Mouse (Mus musculus) heart, adult 2 months (tissue): ENCODE results near the gene Rbbp5. TPM values are rescaled to one million over a fixed set of nuclear protein-coding genes. Genes with fewer than 3 reads are reported as not detected.

Source experiments
- DNase-seq, 2 experiments: peaks; one replicate each; pipeline ENCODE4 v3.0.0; 2021
- H3K27ac ChIP-seq: fragments of 200-600 bp; 2 replicates; pipeline ENCODE4 v1.8.1; 2022
- H3K27me3 ChIP-seq: fragments of 200-500 bp; 2 replicates; pipeline ENCODE4 v1.6.1; 2012; ENCODE audit warnings: mild to moderate bottlenecking, low read length, inconsistent platforms, mixed read lengths; ENCODE audit not compliant: control insufficient read depth, insufficient read depth
- H3K36me3 ChIP-seq: fragments of 200-500 bp; 2 replicates; pipeline ENCODE4 v1.6.1; 2012; ENCODE audit warnings: low read length, inconsistent platforms; ENCODE audit not compliant: control insufficient read depth, insufficient read depth
- H3K4me1 ChIP-seq: fragments of 200-500 bp; 2 replicates; pipeline ENCODE4 v1.6.1; 2011; ENCODE audit warnings: low read length; ENCODE audit not compliant: control insufficient read depth, insufficient read depth
- H3K4me3 ChIP-seq: fragments of 200-600 bp; 2 replicates; pipeline ENCODE4 v1.8.1; 2022
- H3K79me2 ChIP-seq: fragments of 200-500 bp; replicated peaks from 2 replicates; pipeline ENCODE4 v1.6.1; 2012; ENCODE audit warnings: mild to moderate bottlenecking, inconsistent platforms, low read length, moderate library complexity, mixed read lengths; ENCODE audit not compliant: control insufficient read depth, insufficient read depth
- H3K9ac ChIP-seq: fragments of 200-500 bp; 2 replicates; pipeline ENCODE4 v1.6.1; 2012; ENCODE audit warnings: low read depth, mild to moderate bottlenecking, control low read depth, inconsistent platforms, low read length, mixed read lengths
- CTCF ChIP-seq: fragments of 200-600 bp; IDR thresholded peaks from 2 replicates; pipeline ENCODE4 v1.8.1; 2022; ENCODE audit warnings: antibody characterized with exemption, mild to moderate bottlenecking, moderate library complexity
- EP300 ChIP-seq: fragments of 200-500 bp; IDR thresholded peaks from 2 replicates; pipeline ENCODE4 v1.6.1; 2011; ENCODE audit warnings: low read depth, low read length, control low read depth; ENCODE audit not compliant: insufficient read depth
- POLR2A ChIP-seq: fragments of 200-500 bp; IDR thresholded peaks from 2 replicates; pipeline ENCODE4 v1.6.1; 2011; ENCODE audit warnings: mild to moderate bottlenecking, low read depth, low read length, control low read depth; ENCODE audit not compliant: insufficient read depth
- WGBS: fragments of 180-500 bp; shearing (Covaris S2); methylation state at CpG from one replicate; pipeline ENCODE4 v1.1.7; 2018; 5-methylcytosine and 5-hydroxymethylcytosine counted together
- intact Hi-C: fragments of 180-260 bp; cut with DNase I; formaldehyde crosslinking; loops from one replicate; pipeline ENCODE4 v1.15.1; 2025
- polyA plus RNA-seq: library from polyadenylated mRNA; depleted of rRNA; stranded (reverse); fragments of >200 nt; gene quantifications from 2 replicates; pipeline ENCODE4 v1.2.3, GENCODE M21; 2012
- total RNA-seq, 2 experiments: library from RNA; stranded (reverse); gene quantifications; 2 replicates each; pipeline ENCODE4 v1.2.3; 2021

Gene Rbbp5
- total and polyA plus RNA-seq, 3 experiments: 16.7 to 24.5 (median 21.6) TPM

- 95% methylated on average over 7 of the region's 7 CpGs for WGBS
- H3K36me3 ChIP-seq: no peaks in the 10 kb centered on the region; the same call in 1 of the 2 replicates
Measured at GRCm38 (mm10) chr1:132506058-132506457, 28.9 kb downstream of the Rbbp5 start, which contains the start of gene Tmem81. TSS of gene Tmem81 (plus strand) at chr1:132506230.

GRCm38 (mm10) chr1:132506656-132507055 is 29.5 kb downstream of the Rbbp5 start:
- Histone ChIP-seq H3K27ac (no peak overlapping the region), H3K9ac (no peak overlapping the region), H3K4me3 (no peak overlapping the region), H3K27me3 (no peaks in the 10 kb centered on the region), H3K4me1 (no peaks in the 10 kb centered on the region), H3K79me2 (no peaks in the 10 kb centered on the region), H3K36me3 (no peaks in the 10 kb centered on the region; the same call in 1 of the 2 replicates)
- no peak for TF ChIP-seq EP300
- TF ChIP-seq CTCF: no peak
- no peak for TF ChIP-seq POLR2A
- intact Hi-C loops: no loop called here
- 90% methylated on average over 7 of the region's 7 CpGs for WGBS
- DNase-seq: no peak

More at GRCm38 (mm10) chr1:132506058-132506457, 28.9 kb downstream of the Rbbp5 start, which contains the start of gene Tmem81:
- no peak for TF ChIP-seq CTCF
- TF ChIP-seq EP300: no peak
- TF ChIP-seq POLR2A: no peak
- Histone ChIP-seq H3K4me3 (no peak within 1 kb of the TSS), H3K4me1 (no peaks in the 10 kb centered on the region), H3K79me2 (no peaks in the 10 kb centered on the region), H3K9ac (no peak within 1 kb of the TSS), H3K27me3 (no peaks in the 10 kb centered on the region), H3K27ac (no peak within 1 kb of the TSS)
- intact Hi-C loops: no loop called here
- no peak for DNase-seq

GRCm38 (mm10) chr1:132509771-132510170 is 32.6 kb downstream of the Rbbp5 start:
- Histone ChIP-seq H3K27ac (no peak overlapping the region), H3K27me3 (no peaks in the 10 kb centered on the region), H3K9ac (no peak overlapping the region), H3K4me3 (no peak overlapping the region), H3K36me3 (no peaks in the 10 kb centered on the region; the same call in 1 of the 2 replicates), H3K79me2 (no peaks in the 10 kb centered on the region), H3K4me1 (no peaks in the 10 kb centered on the region)
- intact Hi-C loops: no loop called here
- WGBS: 82% methylated on average over 5 of the region's 5 CpGs
- no peak for TF ChIP-seq POLR2A
- no peak for TF ChIP-seq CTCF
- no peak for TF ChIP-seq EP300
- DNase-seq: no peak

GRCm38 (mm10) chr1:132511521-132511920 is 34.4 kb downstream of the Rbbp5 start:
- intact Hi-C loops: no loop called here
- Histone ChIP-seq H3K36me3 (no peaks in the 10 kb centered on the region), H3K9ac (no peak overlapping the region), H3K27ac (no peak overlapping the region), H3K4me3 (no peak overlapping the region), H3K27me3 (no peaks in the 10 kb centered on the region), H3K79me2 (no peaks in the 10 kb centered on the region), H3K4me1 (no peaks in the 10 kb centered on the region)
- 51% methylated on average over 8 of the region's 8 CpGs for WGBS
- no peak for TF ChIP-seq EP300
- no peak for TF ChIP-seq CTCF
- no peak for TF ChIP-seq POLR2A
- DNase-seq: peak in 1 of 2 experiments; percentile 0

DNA sequence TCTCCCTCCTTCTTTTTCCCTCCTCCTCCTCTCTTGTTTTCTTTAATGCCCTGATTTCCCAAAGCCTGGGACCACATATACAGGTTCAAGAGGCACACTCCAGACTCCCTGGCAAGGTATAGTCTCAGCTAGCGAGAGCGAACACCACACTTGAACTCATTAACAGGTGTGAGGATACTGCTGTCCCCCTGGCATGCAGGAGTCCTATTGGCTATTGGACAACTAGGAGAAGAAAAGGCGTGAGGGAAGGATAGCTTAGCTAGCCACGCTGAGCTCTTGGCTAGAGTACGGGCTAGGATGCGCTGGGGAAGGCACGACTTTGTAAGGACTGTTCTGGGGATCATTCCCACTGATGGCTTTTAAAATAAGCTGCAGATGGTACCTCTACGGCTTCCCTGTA is 34.9 kb downstream of the Rbbp5 start:
- Histone ChIP-seq H3K4me3 (no peak overlapping the region), H3K4me1 (no peaks in the 10 kb centered on the region), H3K79me2 (no peaks in the 10 kb centered on the region), H3K9ac (no peak overlapping the region), H3K27me3 (no peaks in the 10 kb centered on the region), H3K36me3 (no peaks in the 10 kb centered on the region), H3K27ac (no peak overlapping the region)
- intact Hi-C loops: no loop called here
- DNase-seq: peak in 1 of 2 experiments; percentile 1
- WGBS: 75% methylated on average over 8 of the region's 8 CpGs
- TF ChIP-seq POLR2A: no peak
- no peak for TF ChIP-seq EP300
- no peak for TF ChIP-seq CTCF

DNA sequence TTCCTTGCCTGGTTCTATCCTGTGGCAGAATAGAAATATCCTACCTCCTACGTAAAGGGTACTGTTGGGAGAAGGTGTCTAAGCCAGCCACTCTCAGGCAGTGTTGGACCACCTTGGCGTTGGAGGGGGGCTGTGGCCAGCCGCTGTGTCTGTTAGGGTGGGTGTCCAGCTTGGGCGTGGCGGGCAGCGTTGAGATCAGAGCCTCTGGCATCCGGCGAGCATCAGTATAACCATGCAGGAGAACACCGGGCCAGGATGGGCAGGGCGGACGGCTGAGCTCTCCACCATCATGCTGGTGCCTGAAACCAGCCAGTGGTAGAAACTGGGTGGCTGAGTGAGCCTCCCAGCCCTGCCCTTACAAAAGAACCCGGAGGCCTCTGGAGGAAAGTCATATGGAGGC is 38.2 kb downstream of the Rbbp5 start:
- Histone ChIP-seq H3K4me1 (no peaks in the 10 kb centered on the region), H3K27ac (no peak overlapping the region), H3K27me3 (no peaks in the 10 kb centered on the region), H3K9ac (no peak overlapping the region), H3K36me3 (no peaks in the 10 kb centered on the region), H3K4me3 (no peak overlapping the region), H3K79me2 (no peaks in the 10 kb centered on the region)
- intact Hi-C loops: no loop called here
- WGBS: 83% methylated on average over 12 of the region's 12 CpGs
- DNase-seq: peak in 1 of 2 experiments; percentile 4
- TF ChIP-seq EP300 (no peak), POLR2A (no peak)
